Mouse (Mus musculus) ES-E14 (cell line): ENCODE results near the gene Gm7735. TPM values are rescaled to one million over a fixed set of nuclear protein-coding genes. Genes with fewer than 3 reads are reported as not detected.
"Not testable (repeated sequence)": the region's sequence is repeated elsewhere in the genome, so short reads cannot be mapped to it uniquely, and the experiment has no call there.

ENCODE experiments used
- DNase-seq: peaks from one replicate; pipeline ENCODE4 v3.0.0-alpha.2; 2013; ENCODE audit warnings: low read depth, low spot score
- H3K27ac ChIP-seq: 2 replicates; pipeline ENCODE4 v1.5.1; 2012; ENCODE audit warnings: low read depth, mild to moderate bottlenecking, low read length, moderate library complexity, mixed read lengths; ENCODE audit not compliant: poor library complexity, insufficient read depth, severe bottlenecking
- H3K36me3 ChIP-seq: 2 replicates; pipeline ENCODE4 v1.6.1; 2012; ENCODE audit warnings: mild to moderate bottlenecking, low read length, moderate library complexity, mixed read lengths; ENCODE audit not compliant: control insufficient read depth, poor library complexity, insufficient read depth, severe bottlenecking
- H3K4me1 ChIP-seq, 2 experiments: fragments of 150-350 bp in 1 of 2; sonication (generic) in 1 of 2; 2 replicates each; pipeline ENCODE4 v1.6.1; 2012; ENCODE audit warnings: low read length in 2 of 2, mild to moderate bottlenecking in 1 of 2, mixed read lengths in 1 of 2; ENCODE audit not compliant: control insufficient read depth in 2 of 2, insufficient read depth in 2 of 2, poor library complexity in 1 of 2
- H3K4me3 ChIP-seq, 2 experiments: fragments of 150-350 bp in 1 of 2; sonication (generic) in 1 of 2; 2 replicates each; pipeline ENCODE4 v1.5.1; 2012; ENCODE audit warnings: low read length in 2 of 2, low read depth in 1 of 2, mild to moderate bottlenecking in 1 of 2, mixed read lengths in 1 of 2; ENCODE audit not compliant: insufficient read depth in 1 of 2, poor library complexity in 1 of 2, severe bottlenecking in 1 of 2
- H3K9ac ChIP-seq: 2 replicates; pipeline ENCODE4 v1.6.1; 2012; ENCODE audit warnings: low read depth, mild to moderate bottlenecking, low read length, mixed read lengths; ENCODE audit not compliant: poor library complexity, insufficient read depth, severe bottlenecking
- H3K9me3 ChIP-seq: fragments of 150-350 bp; sonication (generic); 2 replicates; pipeline ENCODE4 v1.6.1; 2012; ENCODE audit warnings: low read depth, mild to moderate bottlenecking, low read length; ENCODE audit not compliant: control insufficient read depth, insufficient read depth
- CHD2 ChIP-seq: IDR thresholded peaks from 2 replicates; pipeline ENCODE4 v1.6.1; 2014; ENCODE audit warnings: mild to moderate bottlenecking, low read depth, low read length, inconsistent platforms
- HCFC1 ChIP-seq: IDR thresholded peaks from 2 replicates; pipeline ENCODE4 v1.6.1; 2012; ENCODE audit warnings: low read length, inconsistent platforms, borderline replicate concordance; ENCODE audit not compliant: insufficient read depth
- MAFK ChIP-seq: IDR thresholded peaks from 2 replicates; pipeline ENCODE4 v1.6.1; 2014; ENCODE audit warnings: mild to moderate bottlenecking, low read depth, low read length, inconsistent platforms; ENCODE audit not compliant: insufficient read depth
- ZC3H11A ChIP-seq: IDR thresholded peaks from 2 replicates; pipeline ENCODE4 v1.6.1; 2012; ENCODE audit warnings: low read depth, mild to moderate bottlenecking, inconsistent platforms, low read length, borderline replicate concordance
- ZNF384 ChIP-seq: IDR thresholded peaks from 2 replicates; pipeline ENCODE4 v1.6.1; 2012; ENCODE audit warnings: low read depth, low read length, inconsistent platforms
- in situ Hi-C, 2 experiments: fragments of 600-800 bp; cut with MboI; formaldehyde crosslinking; loops; one replicate each; pipeline ENCODE4 v1.15.1; 2025; ENCODE audit warnings: low sequenced_read_pairs in 2 of 2, inconsistent platforms in 1 of 2; ENCODE audit not compliant: unreplicated experiment in 2 of 2
- total RNA-seq: library from RNA; depleted of rRNA; stranded (reverse); fragments of 300-350 nt; gene quantifications from 2 replicates; pipeline ENCODE4 v1.2.3, GENCODE M21; 2012; rRNA removed

Gene Gm7735
- total RNA-seq: not detected in 2 replicates

DNA sequence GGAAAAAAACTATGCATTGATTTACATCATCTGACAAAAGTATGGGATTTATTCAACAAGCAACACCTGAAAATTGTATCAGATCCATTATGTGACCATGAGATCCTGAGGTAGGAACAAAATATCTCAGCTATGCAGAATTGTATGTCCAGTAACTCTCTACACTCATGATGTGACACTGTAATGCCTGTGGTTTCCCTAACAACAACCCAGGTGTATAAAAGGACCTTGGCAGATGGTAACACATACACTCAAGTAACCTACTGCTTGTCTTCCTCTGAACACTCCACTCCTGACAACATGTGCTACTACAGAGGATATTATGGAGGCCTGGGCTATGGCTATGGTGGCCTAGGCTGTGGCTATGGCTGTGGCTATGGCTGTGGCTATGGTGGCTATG, at the start of gene Gm7735:
Gene Gm7735, plus strand, starts transcription at position 301 of the 400 bp plus-strand sequence.
- H3K4me3 ChIP-seq, DNase-seq, H3K4me1 ChIP-seq, H3K27ac ChIP-seq, H3K36me3 ChIP-seq, H3K9ac ChIP-seq, H3K9me3 ChIP-seq, in situ Hi-C loops: not testable (repeated sequence)

DNA sequence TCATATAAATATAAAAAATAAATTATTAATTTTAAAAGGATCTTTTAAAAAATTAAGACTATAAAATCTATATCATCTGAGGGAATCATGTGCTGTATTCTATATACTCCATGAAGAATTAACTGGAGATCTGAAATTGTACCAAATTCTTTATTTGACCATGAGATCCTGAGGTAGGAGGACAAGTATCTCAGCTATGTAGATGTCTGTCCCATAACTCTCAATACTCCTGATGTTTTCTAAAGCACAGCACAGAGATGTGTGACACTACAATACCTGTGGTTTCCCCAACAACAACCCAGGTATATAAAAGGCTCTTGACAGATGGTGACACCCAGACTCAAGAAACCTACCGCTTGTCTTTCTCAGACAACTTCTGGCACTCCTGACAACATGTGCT, 28.7 kb upstream of the Gm7735 start, which contains the start of gene Gm6358:
Gene Gm6358, plus strand, starts transcription at position 301 of the 400 bp plus-strand sequence.
- no peak within 1 kb of the TSS for H3K27ac ChIP-seq
- H3K4me3 ChIP-seq: no peak within 1 kb of the TSS
- no peak for DNase-seq
- H3K9ac ChIP-seq: no peak within 1 kb of the TSS
- TF ChIP-seq HCFC1 (no peak), CHD2 (no peak), MAFK (no peak), ZC3H11A (no peak), ZNF384 (no peak)
- in situ Hi-C loops: no loop called here
- no peaks in the 10 kb centered on the region for H3K4me1 ChIP-seq
- no peaks in the 10 kb centered on the region for H3K36me3 ChIP-seq
- H3K9me3 ChIP-seq: no peaks in the 10 kb centered on the region

GRCm38 (mm10) chr16:89150786-89151185, 18.5 kb upstream of the Gm7735 start, which contains the start of gene Gm10061:
Gm10061 (plus strand) TSS chr16:89151086.
- no peak for TF ChIP-seq CHD2
- no peak for TF ChIP-seq MAFK
- TF ChIP-seq ZC3H11A: no peak
- no peak for TF ChIP-seq ZNF384
- TF ChIP-seq HCFC1: no peak

GRCm38 (mm10) chr16:89157652-89158051, 11.6 kb upstream of the Gm7735 start, which contains the start of gene Gm9789:
Gm9789 (plus strand) TSS chr16:89157952.
- TF ChIP-seq CHD2: no peak
- no peak for TF ChIP-seq MAFK
- no peak for TF ChIP-seq ZC3H11A
- no peak for TF ChIP-seq HCFC1
- no peak for TF ChIP-seq ZNF384
- Histone ChIP-seq H3K4me3 (no peak within 1 kb of the TSS), H3K9ac (no peak within 1 kb of the TSS), H3K4me1 (no peaks in the 10 kb centered on the region), H3K27ac (no peak within 1 kb of the TSS), H3K9me3 (no peaks in the 10 kb centered on the region), H3K36me3 (no peaks in the 10 kb centered on the region)
- in situ Hi-C loops: no loop called here
- no peak for DNase-seq

More at GRCm38 (mm10) chr16:89150786-89151185, 18.5 kb upstream of the Gm7735 start, which contains the start of gene Gm10061:
- in situ Hi-C loops: no loop called here
- Histone ChIP-seq H3K36me3 (no peaks in the 10 kb centered on the region), H3K4me1 (no peaks in the 10 kb centered on the region), H3K27ac (no peak within 1 kb of the TSS), H3K4me3 (no peak within 1 kb of the TSS), H3K9me3 (no peaks in the 10 kb centered on the region), H3K9ac (no peak within 1 kb of the TSS)
- no peak for DNase-seq

DNA sequence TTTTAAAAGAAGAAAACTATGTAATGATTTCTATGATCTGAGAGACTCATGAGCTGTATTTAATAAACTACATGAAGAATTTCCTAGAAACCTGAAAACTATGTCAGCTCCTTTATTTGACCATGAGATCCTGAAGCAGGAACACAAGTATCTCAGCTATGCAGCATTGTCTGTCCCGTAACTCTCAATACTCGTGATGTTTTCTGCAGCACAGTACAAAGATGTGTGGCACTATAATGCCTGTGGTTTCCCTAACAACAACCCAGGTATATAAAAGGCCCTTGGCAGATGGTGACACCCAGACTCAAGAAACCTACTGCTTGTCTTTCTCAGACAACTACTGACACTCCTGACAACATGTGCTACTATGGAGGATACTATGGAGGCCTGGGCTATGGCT, 5.1 kb downstream of the Gm7735 start, which contains the start of gene 1110057P08Rik:
Gene 1110057P08Rik, plus strand, starts transcription at position 301 of the 400 bp plus-strand sequence.
- H3K4me1 ChIP-seq: no peaks in the 10 kb centered on the region
- H3K9ac ChIP-seq: no peak within 1 kb of the TSS
- no peaks in the 10 kb centered on the region for H3K9me3 ChIP-seq
- no peaks in the 10 kb centered on the region for H3K36me3 ChIP-seq
- H3K27ac ChIP-seq: no peak within 1 kb of the TSS
- TF ChIP-seq MAFK: no peak
- no peak for TF ChIP-seq ZNF384
- TF ChIP-seq HCFC1: no peak
- TF ChIP-seq CHD2: no peak
- no peak for TF ChIP-seq ZC3H11A
- DNase-seq: no peak
- H3K4me3 ChIP-seq: no peak within 1 kb of the TSS
- in situ Hi-C loops: no loop called here
